Mouse (Mus musculus) liver, embryonic 14.5 days (tissue): ENCODE results near the gene Dcun1d4. TPM values are rescaled to one million over a fixed set of nuclear protein-coding genes. Genes with fewer than 3 reads are reported as not detected.

Source experiments
- ATAC-seq: fragments of 200-750 bp; cut with Nextera tagmentation; 2 replicates; pipeline ENCODE4 v1.8.0; 2017; ENCODE audit warnings: moderate number of reproducible peaks, mild to moderate bottlenecking, moderate library complexity; ENCODE audit not compliant: insufficient read depth
- DNase-seq, 3 experiments: peaks; one replicate each; pipeline ENCODE4 v3.0.0-alpha.2; 2012 to 2013; ENCODE audit warnings: low read depth in 3 of 3, low spot score in 3 of 3
- H3K27ac ChIP-seq: fragments of 300-500 bp; sonication (generic); 2 replicates; pipeline ENCODE4 v1.5.1; 2014; ENCODE audit warnings: moderate library complexity, mild to moderate bottlenecking, control low read depth, inconsistent platforms
- H3K27me3 ChIP-seq: fragments of 300-500 bp; sonication (generic); 2 replicates; pipeline ENCODE4 v1.6.1; 2014; ENCODE audit warnings: mild to moderate bottlenecking, low read length, moderate library complexity; ENCODE audit not compliant: control insufficient read depth, insufficient read depth
- H3K36me3 ChIP-seq: fragments of 300-500 bp; sonication (generic); replicated peaks from 2 replicates; pipeline ENCODE4 v1.6.1; 2014; ENCODE audit warnings: low read depth; ENCODE audit not compliant: control insufficient read depth, insufficient read depth
- H3K4me1 ChIP-seq, 2 experiments: fragments of 200-500 bp in 1 of 2; fragments of 300-500 bp in 1 of 2; sonication (generic) in 1 of 2; replicated peaks; 2 replicates each; pipeline ENCODE4 v1.6.1; 2012 to 2014; ENCODE audit warnings: antibody characterized with exemption in 1 of 2, inconsistent platforms in 1 of 2, low read length in 1 of 2; ENCODE audit not compliant: control insufficient read depth in 2 of 2, insufficient read depth in 2 of 2
- H3K4me2 ChIP-seq: fragments of 300-500 bp; sonication (generic); 2 replicates; pipeline ENCODE4 v1.6.1; 2014; ENCODE audit warnings: low read depth, mild to moderate bottlenecking, control low read depth, moderate library complexity
- H3K4me3 ChIP-seq, 2 experiments: fragments of 200-500 bp in 1 of 2; fragments of 300-500 bp in 1 of 2; sonication (generic) in 1 of 2; 2 replicates each; pipeline ENCODE4 v1.5.1; 2012 to 2014; ENCODE audit warnings: low read depth in 2 of 2, low read length in 2 of 2, mild to moderate bottlenecking in 2 of 2, control low read depth in 1 of 2, inconsistent platforms in 1 of 2, moderate library complexity in 1 of 2; ENCODE audit not compliant: insufficient read depth in 1 of 2
- H3K9ac ChIP-seq: fragments of 300-500 bp; sonication (generic); replicated peaks from 2 replicates; pipeline ENCODE4 v1.6.1; 2014; ENCODE audit warnings: mild to moderate bottlenecking, control low read depth, moderate library complexity
- H3K9me3 ChIP-seq: fragments of 300-500 bp; sonication (generic); 2 replicates; pipeline ENCODE4 v1.6.1; 2016; ENCODE audit warnings: low read length, mixed read lengths; ENCODE audit not compliant: control insufficient read depth
- CTCF ChIP-seq: IDR thresholded peaks from 2 replicates; pipeline ENCODE4 v1.5.1; 2016; ENCODE audit warnings: antibody characterized with exemption, low read depth, control low read depth
- EP300 ChIP-seq: IDR thresholded peaks from 2 replicates; pipeline ENCODE4 v1.6.1; 2016; ENCODE audit warnings: antibody characterized with exemption, low read depth
- WGBS: fragments of 180-500 bp; shearing (Covaris S2); extraction: QIAGEN DNeasy Blood & Tissue Kit; methylation state at CpG from one replicate; pipeline ENCODE4 v1.1.7; 2014; ENCODE audit not compliant: insufficient replicate concordance; 5-methylcytosine and 5-hydroxymethylcytosine counted together
- polyA plus RNA-seq, 2 experiments: library from polyadenylated mRNA; depleted of rRNA in 1 of 2; stranded (reverse) in 1 of 2; unstranded in 1 of 2; fragments of >200 nt; fragmentation: Nextera tagmentation in 1 of 2; extraction: Ambion mirVana in 1 of 2; gene quantifications; 2 replicates each; pipeline versions ENCODE4 v1.2.1 to v1.2.3; 2012 to 2014

The Dcun1d4 gene
- polyA plus RNA-seq, 2 experiments, result 1.5 to 2.9 TPM

DNA sequence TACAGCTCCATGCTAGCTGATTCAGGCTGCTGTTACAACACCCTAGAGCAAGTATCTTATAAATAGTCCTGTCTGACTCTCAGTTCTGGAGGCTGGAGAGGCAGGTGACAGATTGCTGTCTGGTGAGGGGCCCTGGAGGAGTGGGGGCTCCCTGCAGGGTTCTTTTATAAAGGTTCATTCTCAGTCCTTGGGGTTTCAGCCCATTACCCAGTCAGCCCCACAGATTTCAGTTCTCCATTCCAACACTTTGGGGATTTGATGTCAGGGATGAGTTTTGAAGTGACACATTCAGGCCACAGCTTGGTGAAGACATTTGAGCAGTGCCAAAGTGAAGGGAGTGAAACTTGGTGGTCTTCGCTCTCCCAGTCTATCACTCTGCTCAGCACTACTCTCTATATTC is 31.4 kb downstream of the Dcun1d4 start:
- no peak overlapping the region for H3K27ac ChIP-seq
- H3K27me3 ChIP-seq, result no peaks in the 10 kb centered on the region
- no peak overlapping the region for H3K4me3 ChIP-seq
- H3K36me3 ChIP-seq, result no peaks in the 10 kb centered on the region
- H3K9ac ChIP-seq, result no peak overlapping the region
- ATAC-seq (no peak), DNase-seq (no peak)
- H3K4me2 ChIP-seq, result no peak overlapping the region
- TF ChIP-seq EP300, result no peak
- no peak for TF ChIP-seq CTCF
- H3K9me3 ChIP-seq, result no peaks in the 10 kb centered on the region
- no peaks in the 10 kb centered on the region for H3K4me1 ChIP-seq
- 74% methylated on average over 1 of the region's 1 CpGs for WGBS

DNA sequence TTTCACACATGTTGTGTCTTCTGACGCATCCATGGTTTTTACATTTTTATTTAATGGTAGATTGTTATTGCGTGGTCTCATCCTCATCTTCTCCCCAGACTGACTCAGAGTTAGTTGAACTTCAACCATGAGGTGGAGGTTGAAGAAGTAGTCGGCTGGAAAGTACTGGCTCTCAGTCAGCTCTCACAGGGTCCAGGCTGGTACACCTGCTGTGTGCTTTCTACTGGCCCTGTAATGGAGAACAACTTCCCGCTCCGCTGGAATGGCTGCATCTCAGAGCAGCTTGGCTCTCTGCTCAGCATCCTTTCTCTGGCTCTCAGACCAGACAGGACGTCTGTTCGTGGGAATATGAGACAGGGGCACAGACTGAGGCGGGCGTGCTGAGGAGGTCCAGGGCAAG is 31.9 kb downstream of the Dcun1d4 start:
- H3K4me3 ChIP-seq, result no peak overlapping the region
- H3K4me2 ChIP-seq, result no peak overlapping the region
- DNase-seq (no peak), ATAC-seq (no peak)
- H3K9ac ChIP-seq, result no peak overlapping the region
- H3K27ac ChIP-seq, result no peak overlapping the region
- no peaks in the 10 kb centered on the region for H3K36me3 ChIP-seq
- WGBS, result 73% methylated on average over 9 of the region's 9 CpGs
- no peaks in the 10 kb centered on the region for H3K27me3 ChIP-seq
- H3K9me3 ChIP-seq, result no peaks in the 10 kb centered on the region
- no peaks in the 10 kb centered on the region for H3K4me1 ChIP-seq
- TF ChIP-seq EP300 (no peak), CTCF (no peak)

DNA sequence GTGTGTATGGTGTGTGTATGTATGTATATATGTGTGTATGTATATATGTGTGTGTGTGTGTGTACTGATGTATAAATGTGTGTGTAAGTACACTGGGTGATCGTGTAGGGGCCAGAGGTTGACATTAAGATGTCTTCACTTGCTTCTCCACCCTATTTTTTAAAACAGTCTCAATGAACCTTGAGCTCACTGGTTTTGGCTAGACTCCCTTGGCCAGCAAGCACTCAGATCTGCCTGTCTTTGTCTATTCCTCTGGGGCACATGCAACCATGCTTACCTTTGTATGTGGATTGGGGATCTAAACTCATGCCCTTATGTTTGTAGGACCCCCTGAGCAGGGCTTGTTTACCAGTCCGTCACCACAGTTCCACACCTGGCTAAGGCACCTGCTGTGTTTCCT is 33.4 kb downstream of the Dcun1d4 start:
- H3K27me3 ChIP-seq, result no peaks in the 10 kb centered on the region
- H3K4me1 ChIP-seq, result no peaks in the 10 kb centered on the region
- no peak for ATAC-seq
- TF ChIP-seq EP300, result no peak
- WGBS, result 67% methylated on average over 2 of the region's 2 CpGs
- H3K27ac ChIP-seq, result no peak overlapping the region
- no peaks in the 10 kb centered on the region for H3K9me3 ChIP-seq
- H3K4me2 ChIP-seq, result no peak overlapping the region
- H3K9ac ChIP-seq, result no peak overlapping the region
- no peaks in the 10 kb centered on the region for H3K36me3 ChIP-seq
- DNase-seq, result no peak
- H3K4me3 ChIP-seq, result no peak overlapping the region

DNA sequence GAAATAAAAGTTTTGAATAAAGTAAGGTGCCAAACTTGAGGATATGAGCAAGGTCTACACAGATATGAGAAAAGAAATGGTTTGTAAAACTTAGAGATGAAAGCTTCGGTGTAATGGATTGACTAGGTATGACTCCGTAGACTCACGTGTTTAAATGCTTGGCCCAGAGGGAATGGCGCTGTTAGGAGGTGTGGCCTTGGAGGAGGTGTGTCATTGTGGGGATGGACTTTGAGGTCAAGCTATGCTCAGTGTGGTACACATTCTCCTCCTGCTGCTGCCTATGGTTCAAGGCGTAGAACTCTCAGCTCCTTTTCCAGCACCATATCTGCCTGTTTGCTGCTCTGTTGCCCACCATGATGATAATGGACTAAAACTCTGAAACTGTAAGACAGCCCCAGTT is 36.5 kb downstream of the Dcun1d4 start:
- no peaks in the 10 kb centered on the region for H3K9me3 ChIP-seq
- TF ChIP-seq CTCF (no peak), EP300 (no peak)
- no peak overlapping the region for H3K4me2 ChIP-seq
- no peaks in the 10 kb centered on the region for H3K36me3 ChIP-seq
- no peak overlapping the region for H3K9ac ChIP-seq
- 78% methylated on average over 5 of the region's 5 CpGs for WGBS
- no peaks in the 10 kb centered on the region for H3K27me3 ChIP-seq
- H3K27ac ChIP-seq, result no peak overlapping the region
- DNase-seq, result no peak
- ATAC-seq, result no peak
- H3K4me1 ChIP-seq, result no peaks in the 10 kb centered on the region
- H3K4me3 ChIP-seq, result no peak overlapping the region

DNA sequence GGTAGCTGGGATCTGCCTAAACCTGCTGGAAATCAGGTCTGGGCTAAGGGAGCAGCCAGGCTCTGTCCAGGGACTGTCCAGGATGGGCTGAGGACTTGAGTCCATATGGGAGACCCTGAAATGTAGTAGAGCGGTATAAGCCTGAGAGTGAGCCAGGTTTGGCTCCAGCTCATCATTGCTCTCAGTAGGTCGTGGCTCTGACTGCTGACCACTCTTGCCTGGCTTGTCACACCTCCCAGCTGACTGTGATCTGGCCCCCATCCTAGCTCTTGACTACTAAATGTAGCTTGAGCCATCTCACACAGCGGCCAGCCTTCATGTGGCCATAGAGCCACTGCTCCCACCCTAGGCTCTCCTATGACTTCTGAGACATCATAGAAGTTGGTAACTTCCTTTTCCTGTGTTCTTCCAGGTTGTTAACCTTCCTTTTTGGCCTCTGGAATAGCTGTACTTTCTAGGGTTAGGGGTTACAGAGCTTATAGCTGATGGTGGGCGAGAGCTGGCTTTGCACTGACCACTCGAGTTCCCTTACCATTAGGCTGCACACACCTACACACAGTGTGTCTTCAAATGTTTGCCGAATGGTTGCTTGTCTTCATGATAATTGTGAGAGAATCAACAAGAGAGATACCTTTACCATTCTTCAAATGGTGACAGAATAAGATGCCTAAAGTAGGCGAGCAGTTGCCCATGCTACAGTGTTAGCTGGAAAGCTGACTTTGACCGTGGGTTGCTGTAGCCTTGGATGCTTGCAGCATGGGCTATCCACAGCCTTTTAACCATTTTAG is 37.8 kb downstream of the Dcun1d4 start:
- DNase-seq (no peak), ATAC-seq (no peak)
- Histone ChIP-seq H3K9ac (no peak overlapping the region), H3K4me1 (peaks cover 0 to 6% of the 10 kb centered on the region in 2 experiments; a peak in 1 of 4 replicates), H3K36me3 (no peaks in the 10 kb centered on the region), H3K27me3 (no peaks in the 10 kb centered on the region), H3K9me3 (no peaks in the 10 kb centered on the region), H3K4me2 (no peak overlapping the region), H3K4me3 (no peak overlapping the region), H3K27ac (no peak overlapping the region)
- TF ChIP-seq EP300 (no peak), CTCF (no peak)
- WGBS, result 72% methylated on average over 8 of the region's 8 CpGs
